Mouse (Mus musculus): Measurements from ENCODE around the gene Gm20708.
"Not testable (repeated sequence)": the region's sequence is repeated elsewhere in the genome, so short reads cannot be mapped to it uniquely, and the experiment has no call there.

Gm20708 gene

GRCm38 (mm10) chr11:117829671-117830215, 20.3 kb downstream of the Gm20708 start:
- in situ Hi-C loops (cut with MboI, MseI): no loop called here

GRCm38 (mm10) chr11:117830401-117830800, 20.9 kb downstream of the Gm20708 start:
- in situ Hi-C loops (cut with MboI, MseI): no loop called here

GRCm38 (mm10) chr11:117832086-117832969, 22.9 kb downstream of the Gm20708 start:
- in situ Hi-C loops (cut with MboI, MseI): no loop called here

GRCm38 (mm10) chr11:117833509-117833908, 24.0 kb downstream of the Gm20708 start:
- in situ Hi-C loops (cut with MboI, MseI): not testable (repeated sequence)

- in situ Hi-C loops (cut with MboI, MseI): no loop called here
Measured at GRCm38 (mm10) chr11:117834086-117834485, 24.6 kb downstream of the Gm20708 start.

- in situ Hi-C loops (cut with MboI, MseI): no loop called here
Measured at GRCm38 (mm10) chr11:117836306-117836705, 26.8 kb downstream of the Gm20708 start.

GRCm38 (mm10) chr11:117838572-117838971, 29.1 kb downstream of the Gm20708 start:
- in situ Hi-C loops (cut with MboI, MseI): no loop called here

GRCm38 (mm10) chr11:117839021-117839420, 29.6 kb downstream of the Gm20708 start:
- in situ Hi-C loops (cut with MboI, MseI): no loop called here

- in situ Hi-C loops (cut with MboI, MseI): no loop called here
Measured at GRCm38 (mm10) chr11:117840910-117841309, 31.4 kb downstream of the Gm20708 start.

- in situ Hi-C loops (cut with MboI, MseI): no loop called here
Measured at GRCm38 (mm10) chr11:117843434-117843833, 34.0 kb downstream of the Gm20708 start.

GRCm38 (mm10) chr11:117844997-117845396, 35.5 kb downstream of the Gm20708 start:
- in situ Hi-C loops (cut with MboI, MseI): no loop called here

- in situ Hi-C loops (cut with MboI, MseI): no loop called here
Measured at GRCm38 (mm10) chr11:117845651-117846050, 36.2 kb downstream of the Gm20708 start.

- in situ Hi-C loops (cut with MboI, MseI): no loop called here
Measured at GRCm38 (mm10) chr11:117846640-117847039, 37.2 kb downstream of the Gm20708 start.

- in situ Hi-C loops (cut with MboI, MseI): no loop called here
Measured at GRCm38 (mm10) chr11:117847593-117848215, 38.2 kb downstream of the Gm20708 start.

- in situ Hi-C loops (cut with MboI, MseI): no loop called here
Measured at GRCm38 (mm10) chr11:117848271-117848984, 39.0 kb downstream of the Gm20708 start.

- in situ Hi-C loops (cut with MboI, MseI): no loop called here
Measured at GRCm38 (mm10) chr11:117848985-117849671, 39.7 kb downstream of the Gm20708 start, which contains the start of gene Birc5. Birc5 (plus strand) TSS chr11:117849251.

- in situ Hi-C loops (cut with MboI, MseI): no loop called here
Measured at GRCm38 (mm10) chr11:117852875-117853274, 43.4 kb downstream of the Gm20708 start.

GRCm38 (mm10) chr11:117854241-117854640, 44.8 kb downstream of the Gm20708 start:
- in situ Hi-C loops (cut with MboI, MseI): no loop called here

GRCm38 (mm10) chr11:117855360-117855759, 45.9 kb downstream of the Gm20708 start:
- in situ Hi-C loops (cut with MboI, MseI): no loop called here

- in situ Hi-C loops (cut with MboI, MseI): no loop called here
Measured at GRCm38 (mm10) chr11:117855975-117856374, 46.5 kb downstream of the Gm20708 start.

- in situ Hi-C loops (cut with MboI, MseI): no loop called here
Measured at GRCm38 (mm10) chr11:117857462-117857861, 48.0 kb downstream of the Gm20708 start.
